Mouse (Mus musculus) limb, embryonic 15.5 days (tissue): ENCODE results near the gene Ttc39a. TPM values are rescaled to one million over a fixed set of nuclear protein-coding genes. Genes with fewer than 3 reads are reported as not detected.
A peak's percentile ranks its signal among the peaks of the same experiment; 100 is the strongest.
"Not testable (repeated sequence)": the region's sequence is repeated elsewhere in the genome, so short reads cannot be mapped to it uniquely, and the experiment has no call there.

ENCODE experiments used
- ATAC-seq: fragments of 200-750 bp; cut with Nextera tagmentation; 2 replicates; pipeline ENCODE4 v1.8.0; 2017; ENCODE audit warnings: low read depth, moderate TSS enrichment; ENCODE audit not compliant: insufficient number of reproducible peaks, low FRiP score, low TSS enrichment
- H3K27ac ChIP-seq: fragments of 300-500 bp; sonication (generic); 2 replicates; pipeline ENCODE4 v1.5.1; 2015; ENCODE audit warnings: moderate library complexity, mild to moderate bottlenecking, inconsistent platforms
- H3K27me3 ChIP-seq: fragments of 300-500 bp; sonication (generic); 2 replicates; pipeline ENCODE4 v1.6.1; 2015; ENCODE audit warnings: inconsistent platforms
- H3K36me3 ChIP-seq: fragments of 300-500 bp; sonication (generic); 2 replicates; pipeline ENCODE4 v1.6.1; 2015; ENCODE audit warnings: inconsistent platforms
- H3K4me1 ChIP-seq: fragments of 300-500 bp; sonication (generic); 2 replicates; pipeline ENCODE4 v1.6.1; 2015; ENCODE audit warnings: inconsistent platforms
- H3K4me2 ChIP-seq: fragments of 300-500 bp; sonication (generic); 2 replicates; pipeline ENCODE4 v1.6.1; 2015; ENCODE audit warnings: mild to moderate bottlenecking, inconsistent platforms
- H3K4me3 ChIP-seq: fragments of 300-500 bp; sonication (generic); 2 replicates; pipeline ENCODE4 v1.5.1; 2015; ENCODE audit warnings: mild to moderate bottlenecking, inconsistent platforms
- H3K9ac ChIP-seq: fragments of 300-500 bp; sonication (generic); 2 replicates; pipeline ENCODE4 v1.6.1; 2015; ENCODE audit warnings: inconsistent platforms
- H3K9me3 ChIP-seq: fragments of 300-500 bp; sonication (generic); 2 replicates; pipeline ENCODE4 v1.6.1; 2016; ENCODE audit warnings: inconsistent platforms
- WGBS: fragments of 180-500 bp; shearing (Covaris S2); methylation state at CpG from one replicate; pipeline ENCODE4 v1.1.7; 2015; 5-methylcytosine and 5-hydroxymethylcytosine counted together
- polyA plus RNA-seq: library from polyadenylated mRNA; unstranded; fragments of >200 nt; fragmentation: Nextera tagmentation; extraction: Ambion mirVana; gene quantifications from 2 replicates; pipeline ENCODE4 v1.2.1, GENCODE M21; 2015

Gene Ttc39a
- 3.2 and 4.0 TPM in 2 replicates for polyA plus RNA-seq

DNA sequence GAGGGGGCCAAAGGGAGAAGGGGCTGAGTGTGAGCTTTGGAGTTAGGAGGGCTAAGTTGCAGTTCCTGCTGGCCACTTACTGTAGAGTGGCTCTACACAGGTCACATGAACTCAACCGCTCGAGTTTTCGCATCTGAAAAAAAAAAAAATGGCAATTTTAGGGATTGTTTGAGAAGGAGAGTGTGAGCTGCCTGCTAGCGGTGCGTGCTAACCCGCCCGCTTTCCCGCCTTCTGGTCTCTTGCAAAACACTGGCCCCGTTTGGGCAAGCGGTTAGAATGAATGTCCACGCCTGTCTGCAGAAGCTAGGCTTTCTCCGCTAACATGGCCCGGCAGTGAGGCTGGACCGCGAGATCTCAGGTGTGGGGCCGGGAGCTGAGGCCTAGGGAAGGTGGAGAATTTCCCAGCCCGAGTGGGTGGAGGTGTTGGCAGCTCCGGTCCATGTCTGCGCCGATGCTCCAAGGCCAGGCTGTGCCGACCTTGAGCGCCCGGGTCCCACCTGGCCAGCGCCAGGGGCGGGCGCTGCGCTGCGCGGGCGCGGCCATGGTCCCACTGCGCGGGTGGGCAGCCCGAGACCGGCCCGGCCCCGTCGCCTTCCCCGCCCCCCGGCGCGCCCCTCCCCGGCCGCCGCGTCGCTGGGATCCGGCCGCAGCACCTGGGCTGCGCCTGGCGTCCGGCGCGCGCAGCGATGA is at the start of gene Ttc39a:
Gene Ttc39a (plus strand): TSS at position 138 of the 690 bp plus-strand sequence.
- Histone ChIP-seq H3K27me3 (no peaks in the 10 kb centered on the region), H3K27ac (0 out of 2 replicates have a peak within 1 kb of the TSS, but pooled peaks have one; percentile 4), H3K9me3 (no peaks in the 10 kb centered on the region), H3K4me1 (peaks cover 31% of the 10 kb centered on the region), H3K4me3 (peak within 1 kb of the TSS; percentile 60), H3K9ac (peak within 1 kb of the TSS; percentile 62), H3K36me3 (no peaks in the 10 kb centered on the region), H3K4me2 (peak within 1 kb of the TSS; percentile 97)
- under 1% methylated on average over 49 of the region's 56 CpGs for WGBS
- ATAC-seq = peak; percentile 53

DNA sequence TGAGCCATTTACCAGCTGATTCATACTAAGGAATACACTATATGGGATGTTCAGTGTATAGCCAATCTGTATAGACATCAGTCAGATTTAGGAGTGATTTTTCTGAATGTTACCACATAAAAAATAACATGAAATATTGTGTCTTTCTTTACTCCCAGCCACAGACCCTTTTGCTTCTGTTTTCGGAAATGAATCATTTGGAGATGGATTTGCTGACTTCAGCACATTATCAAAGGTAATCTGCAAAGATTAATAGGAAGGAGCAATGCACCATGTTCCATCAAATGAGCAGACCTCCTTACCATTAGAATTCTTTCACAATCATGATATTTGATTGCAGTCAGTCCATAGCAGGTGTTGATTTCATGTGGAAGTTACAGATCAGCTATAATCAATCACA is 28.3 kb upstream of the Ttc39a start:
- no peak for ATAC-seq
- Histone ChIP-seq H3K4me1 (no peaks in the 10 kb centered on the region), H3K27ac (no peak overlapping the region), H3K36me3 (peaks cover 33% of the 10 kb centered on the region), H3K9ac (no peak overlapping the region), H3K27me3 (no peaks in the 10 kb centered on the region), H3K9me3 (no peaks in the 10 kb centered on the region), H3K4me2 (no peak overlapping the region), H3K4me3 (no peak overlapping the region)
- 89% methylated on average over 1 of the region's 1 CpGs for whole genome bisulfite sequencing

GRCm38 (mm10) chr4:109382457-109382856 is 24.0 kb upstream of the Ttc39a start:
- H3K36me3 ChIP-seq = peaks cover 15% of the 10 kb centered on the region
- H3K4me3 ChIP-seq = no peak overlapping the region
- H3K4me2 ChIP-seq = no peak overlapping the region
- H3K27me3 ChIP-seq = no peaks in the 10 kb centered on the region
- H3K27ac ChIP-seq = no peak overlapping the region
- H3K9ac ChIP-seq = no peak overlapping the region
- H3K4me1 ChIP-seq = no peaks in the 10 kb centered on the region
- 80% methylated on average over 2 of the region's 2 CpGs for WGBS
- no peak for ATAC-seq
- H3K9me3 ChIP-seq = no peaks in the 10 kb centered on the region

- H3K4me3 ChIP-seq = no peak overlapping the region
- H3K9ac ChIP-seq = no peak overlapping the region
- 48% methylated on average over 4 of the region's 4 CpGs for WGBS
- no peak overlapping the region for H3K4me2 ChIP-seq
- ATAC-seq = no peak
- H3K9me3 ChIP-seq = no peaks in the 10 kb centered on the region
- H3K27ac ChIP-seq = no peak overlapping the region
- H3K36me3 ChIP-seq = peaks cover 10% of the 10 kb centered on the region; the same call in 1 of the 2 replicates
- no peaks in the 10 kb centered on the region for H3K27me3 ChIP-seq
- H3K4me1 ChIP-seq = no peaks in the 10 kb centered on the region
Observed at GRCm38 (mm10) chr4:109385599-109385998, 20.8 kb upstream of the Ttc39a start.

DNA sequence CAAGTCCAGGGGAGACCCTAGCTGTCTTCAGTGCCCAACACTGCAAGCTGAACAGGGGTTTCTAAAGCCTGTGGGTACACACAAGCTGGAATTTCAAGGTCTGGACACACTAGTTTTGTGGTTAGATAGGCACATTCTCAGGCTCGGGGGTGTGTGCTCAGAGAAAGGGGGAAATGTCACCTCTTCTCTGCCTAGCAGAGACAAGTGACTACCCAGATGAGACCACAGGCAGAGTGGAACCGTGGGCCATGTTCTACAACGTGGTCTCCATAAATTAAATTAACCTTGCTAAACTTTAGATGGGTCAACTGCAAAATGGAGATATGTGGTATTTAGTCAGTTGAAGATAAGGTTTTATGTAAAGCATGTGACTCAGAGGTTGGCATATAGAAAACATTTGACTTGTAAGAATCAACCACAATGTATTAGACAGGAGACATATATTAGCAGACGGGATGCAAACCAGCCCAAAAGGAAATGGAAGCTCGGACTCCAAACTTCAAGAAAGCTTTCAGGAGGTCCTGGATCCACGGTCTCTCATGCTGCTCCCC is 13.1 kb upstream of the Ttc39a start:
- Histone ChIP-seq H3K4me3 (no peak overlapping the region), H3K4me1 (peaks cover 8% of the 10 kb centered on the region), H3K36me3 (0 out of 2 replicates have a peak, but pooled peaks cover 6% of the 10 kb centered on the region), H3K9ac (no peak overlapping the region), H3K27me3 (no peaks in the 10 kb centered on the region; the same call in 1 of the 2 replicates), H3K9me3 (no peaks in the 10 kb centered on the region), H3K4me2 (no peak overlapping the region), H3K27ac (no peak overlapping the region)
- no peak for ATAC-seq
- 76% methylated on average over 6 of the region's 6 CpGs for WGBS

DNA sequence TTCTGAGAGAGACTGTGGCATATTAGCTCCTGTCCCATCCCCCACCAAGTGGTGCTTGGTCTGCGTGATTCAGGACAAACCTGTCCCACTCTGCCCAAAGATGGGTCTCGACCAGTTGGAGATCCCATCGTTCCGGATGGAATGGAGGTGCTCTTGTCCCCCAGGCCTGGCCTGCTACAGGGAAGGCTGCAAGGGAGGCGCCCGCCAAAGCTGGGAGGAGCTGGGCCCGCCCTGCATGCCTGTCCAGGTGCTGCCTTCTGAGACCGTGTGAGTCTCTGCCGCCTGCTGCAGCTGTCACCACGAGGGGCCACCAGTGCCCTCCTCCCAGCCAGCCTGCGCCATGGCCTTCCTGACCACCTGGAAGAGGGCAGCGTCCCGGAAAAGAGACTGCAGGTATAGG is 12.5 kb upstream of the Ttc39a start:
- WGBS = 7% methylated on average over 13 of the region's 13 CpGs
- Histone ChIP-seq H3K36me3 (0 out of 2 replicates have a peak, but pooled peaks cover under 1% of the 10 kb centered on the region), H3K27me3 (no peaks in the 10 kb centered on the region; the same call in 1 of the 2 replicates), H3K4me2 (peak overlapping the region; percentile 47), H3K9me3 (no peaks in the 10 kb centered on the region), H3K9ac (no peak overlapping the region), H3K4me1 (peaks cover 8% of the 10 kb centered on the region), H3K27ac (no peak overlapping the region), H3K4me3 (peak overlapping the region; percentile 14; the same call in 1 of the 2 replicates)
- ATAC-seq = no peak

- H3K9ac ChIP-seq = no peak overlapping the region
- H3K4me2 ChIP-seq = peak overlapping the region; percentile 47
- WGBS = 18% methylated on average over 13 of the region's 13 CpGs
- H3K27ac ChIP-seq = no peak overlapping the region
- H3K36me3 ChIP-seq = no peaks in the 10 kb centered on the region
- 0 out of 2 replicates have a peak, but pooled peaks have one; percentile 10 for ATAC-seq
- peak overlapping the region; percentile 14; the same call in 1 of the 2 replicates for H3K4me3 ChIP-seq
- H3K4me1 ChIP-seq = peaks cover 8% of the 10 kb centered on the region
- no peaks in the 10 kb centered on the region; the same call in 1 of the 2 replicates for H3K27me3 ChIP-seq
- no peaks in the 10 kb centered on the region for H3K9me3 ChIP-seq
Observed at GRCm38 (mm10) chr4:109394314-109395074, 11.9 kb upstream of the Ttc39a start.

GRCm38 (mm10) chr4:109400366-109400980 is 6.0 kb upstream of the Ttc39a start:
- Histone ChIP-seq H3K4me3 (no peak overlapping the region), H3K27me3 (no peaks in the 10 kb centered on the region), H3K4me2 (no peak overlapping the region), H3K36me3 (no peaks in the 10 kb centered on the region), H3K27ac (no peak overlapping the region), H3K9me3 (no peaks in the 10 kb centered on the region), H3K4me1 (peaks cover under 1% of the 10 kb centered on the region; the same call in 1 of the 2 replicates), H3K9ac (no peak overlapping the region)
- 69% methylated on average over 10 of the region's 10 CpGs for WGBS
- ATAC-seq = no peak

- Histone ChIP-seq H3K4me3 (no peak overlapping the region), H3K9ac (no peak overlapping the region)
- WGBS = 70% methylated on average over 5 of the region's 5 CpGs
Observed at GRCm38 (mm10) chr4:109401176-109401689, 5.2 kb upstream of the Ttc39a start.

GRCm38 (mm10) chr4:109404908-109405307 is 1.5 kb upstream of the Ttc39a start:
- H3K36me3 ChIP-seq, ATAC-seq, H3K9me3 ChIP-seq, H3K27me3 ChIP-seq, H3K4me3 ChIP-seq, H3K27ac ChIP-seq, H3K4me2 ChIP-seq, H3K9ac ChIP-seq: not testable (repeated sequence)
- 89% methylated on average over 3 of the region's 3 CpGs for WGBS
- H3K4me1 ChIP-seq = peaks cover 31% of the 10 kb centered on the region

More at GRCm38 (mm10) chr4:109401176-109401689, 5.2 kb upstream of the Ttc39a start:
- no peak for ATAC-seq
- peaks cover 8% of the 10 kb centered on the region for H3K4me1 ChIP-seq
- no peaks in the 10 kb centered on the region for H3K27me3 ChIP-seq
- H3K27ac ChIP-seq = no peak overlapping the region
- H3K4me2 ChIP-seq = no peak overlapping the region
- H3K36me3 ChIP-seq = no peaks in the 10 kb centered on the region
- no peaks in the 10 kb centered on the region for H3K9me3 ChIP-seq

DNA sequence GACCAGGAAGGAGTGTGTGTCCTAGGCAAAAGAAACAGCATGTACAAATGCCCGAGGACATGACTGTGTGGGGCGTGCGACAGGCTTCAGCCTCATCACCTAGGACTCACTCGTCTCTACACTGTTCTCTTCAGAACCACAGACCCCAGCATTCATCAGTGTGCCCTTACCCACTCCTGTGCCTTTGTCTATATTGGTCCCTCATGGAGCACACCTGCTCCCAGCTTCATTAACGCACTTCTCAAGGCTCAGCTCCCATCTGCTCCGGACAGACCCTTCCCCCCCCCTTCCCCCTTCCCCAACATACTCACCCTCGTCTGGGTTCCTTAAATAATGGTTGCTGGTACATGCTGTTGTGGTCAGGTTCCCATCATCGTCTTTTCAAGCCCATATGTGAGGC is 1.0 kb upstream of the Ttc39a start:
- Histone ChIP-seq H3K4me3 (no peak overlapping the region), H3K4me2 (0 out of 2 replicates have a peak overlapping the region, but pooled peaks have one; percentile 97), H3K27ac (0 out of 2 replicates have a peak overlapping the region, but pooled peaks have one; percentile 4), H3K27me3 (no peaks in the 10 kb centered on the region), H3K9me3 (no peaks in the 10 kb centered on the region), H3K36me3 (no peaks in the 10 kb centered on the region), H3K4me1 (peaks cover 31% of the 10 kb centered on the region), H3K9ac (no peak overlapping the region)
- ATAC-seq = no peak; the same call in 1 of the 2 replicates
- WGBS = 62% methylated on average over 8 of the region's 8 CpGs
